Mouse (Mus musculus) stomach, adult 2 months (tissue): ENCODE measurements around the gene Gtf2a1l. TPM values are rescaled to one million over a fixed set of nuclear protein-coding genes. Genes with fewer than 3 reads are reported as not detected.

Experiments
- polyA plus RNA-seq: library from polyadenylated mRNA; depleted of rRNA; stranded (reverse); fragments of >200 nt; gene quantifications from 2 replicates; pipeline ENCODE4 v1.2.3, GENCODE M21; 2012; rRNA removed

Gtf2a1l gene
- polyA plus RNA-seq, result not detected in 2 replicates

GRCm38 (mm10) chr17:88668452-88668851 lies at the start of gene Gtf2a1l:
Gene Gtf2a1l, plus strand, starts transcription at chr17:88668660.

Other genes starting within 250 kb of the Gtf2a1l start
- 0.92 and 1.1 TPM in 2 replicates for gene Foxn2, start 227.9 kb upstream of the Gtf2a1l start, polyA plus RNA-seq
- gene Ppp1r21, start 138.5 kb upstream of the Gtf2a1l start, polyA plus RNA-seq, result 4.4 and 4.9 TPM in 2 replicates
- gene Ston1, start 71.0 kb upstream of the Gtf2a1l start, polyA plus RNA-seq, result 1.8 and 2.9 TPM in 2 replicates
- 0.14 TPM in 1 of 2 replicates, not detected in the other for gene Lhcgr, start 123.3 kb downstream of the Gtf2a1l start, polyA plus RNA-seq